Mouse (Mus musculus) testis, adult 2 months (tissue): ENCODE measurements around the gene Iqcn. TPM values are rescaled to one million over a fixed set of nuclear protein-coding genes. Genes with fewer than 3 reads are reported as not detected.

Experiments
- H3K27ac ChIP-seq: fragments of 200-500 bp; 2 replicates; pipeline ENCODE4 v1.5.1; 2012; ENCODE audit warnings: low read depth, low read length; ENCODE audit not compliant: control insufficient read depth, insufficient read depth
- H3K27me3 ChIP-seq: fragments of 200-500 bp; 2 replicates; pipeline ENCODE4 v1.6.1; 2012; ENCODE audit warnings: mild to moderate bottlenecking, low read length, moderate library complexity; ENCODE audit not compliant: control insufficient read depth, insufficient read depth
- H3K36me3 ChIP-seq: fragments of 200-500 bp; 2 replicates; pipeline ENCODE4 v1.6.1; 2012; ENCODE audit warnings: mild to moderate bottlenecking, low read length; ENCODE audit not compliant: control insufficient read depth, insufficient read depth
- H3K4me1 ChIP-seq: fragments of 200-500 bp; 2 replicates; pipeline ENCODE4 v1.6.1; 2012; ENCODE audit warnings: low read length; ENCODE audit not compliant: control insufficient read depth, insufficient read depth
- H3K4me3 ChIP-seq: fragments of 200-500 bp; 2 replicates; pipeline ENCODE4 v1.5.1; 2012; ENCODE audit warnings: low read depth, mild to moderate bottlenecking, low read length, moderate library complexity, mixed read lengths; ENCODE audit not compliant: control insufficient read depth
- CTCF ChIP-seq: fragments of 200-500 bp; IDR thresholded peaks from 2 replicates; pipeline ENCODE4 v1.5.1; 2012; ENCODE audit warnings: low read depth, mild to moderate bottlenecking, inconsistent platforms, low read length, moderate library complexity; ENCODE audit not compliant: control insufficient read depth, insufficient read depth, insufficient replicate concordance
- POLR2A ChIP-seq: fragments of 200-500 bp; IDR thresholded peaks from 2 replicates; pipeline ENCODE4 v1.6.1; 2012; ENCODE audit warnings: low read depth, mild to moderate bottlenecking, inconsistent platforms, low read length, moderate library complexity; ENCODE audit not compliant: control insufficient read depth
- polyA plus RNA-seq: library from polyadenylated mRNA; depleted of rRNA; stranded (reverse); fragments of >200 nt; gene quantifications from 2 replicates; pipeline ENCODE4 v1.2.3, GENCODE M21; 2012; rRNA removed

The Iqcn gene
- 286 and 302 TPM in 2 replicates for polyA plus RNA-seq

- peaks cover 7% of the 10 kb centered on the region for H3K4me1 ChIP-seq
- peak within 1 kb of the TSS; percentile 59 for H3K27ac ChIP-seq
- no peaks in the 10 kb centered on the region for H3K27me3 ChIP-seq
- H3K4me3 ChIP-seq = peak within 1 kb of the TSS; percentile 81
- no peak for TF ChIP-seq CTCF
- no peak; the same call in 1 of the 2 replicates for TF ChIP-seq POLR2A
- H3K36me3 ChIP-seq = no peaks in the 10 kb centered on the region
These were observed at the start of gene Iqcn for GRCm38 (mm10) chr8:70703287-70703686. TSS of gene Iqcn (plus strand) at chr8:70703457.

GRCm38 (mm10) chr8:70654121-70654520 lies 49.1 kb upstream of the Iqcn start:
- Histone ChIP-seq H3K4me3 (no peak overlapping the region), H3K36me3 (no peaks in the 10 kb centered on the region)
- no peak for TF ChIP-seq CTCF
- no peak for TF ChIP-seq POLR2A

GRCm38 (mm10) chr8:70655469-70655868 lies 47.8 kb upstream of the Iqcn start:
- no peak overlapping the region for H3K27ac ChIP-seq
- no peaks in the 10 kb centered on the region for H3K36me3 ChIP-seq
- TF ChIP-seq POLR2A (no peak), CTCF (no peak)
- no peak overlapping the region for H3K4me3 ChIP-seq
- H3K27me3 ChIP-seq = no peaks in the 10 kb centered on the region
- H3K4me1 ChIP-seq = peaks cover 10% of the 10 kb centered on the region

More at GRCm38 (mm10) chr8:70654121-70654520, 49.1 kb upstream of the Iqcn start:
- Histone ChIP-seq H3K4me1 (peaks cover 4% of the 10 kb centered on the region), H3K27ac (no peak overlapping the region), H3K27me3 (no peaks in the 10 kb centered on the region)

GRCm38 (mm10) chr8:70656193-70656790 lies 47.0 kb upstream of the Iqcn start:
- Histone ChIP-seq H3K27me3 (no peaks in the 10 kb centered on the region), H3K36me3 (no peaks in the 10 kb centered on the region), H3K27ac (no peak overlapping the region), H3K4me1 (peaks cover 10% of the 10 kb centered on the region), H3K4me3 (no peak overlapping the region)
- TF ChIP-seq POLR2A = no peak
- TF ChIP-seq CTCF = no peak

GRCm38 (mm10) chr8:70657214-70657613 lies 46.0 kb upstream of the Iqcn start:
- Histone ChIP-seq H3K4me1 (peaks cover 10% of the 10 kb centered on the region), H3K4me3 (no peak overlapping the region), H3K27me3 (no peaks in the 10 kb centered on the region), H3K27ac (no peak overlapping the region), H3K36me3 (no peaks in the 10 kb centered on the region)
- no peak for TF ChIP-seq POLR2A
- TF ChIP-seq CTCF = no peak

GRCm38 (mm10) chr8:70657739-70658138 lies 45.5 kb upstream of the Iqcn start:
- Histone ChIP-seq H3K27ac (no peak overlapping the region), H3K4me1 (peaks cover 10% of the 10 kb centered on the region)

GRCm38 (mm10) chr8:70658897-70659603 lies 44.2 kb upstream of the Iqcn start:
- TF ChIP-seq CTCF (0 out of 2 replicates have a peak, but pooled peaks have one; percentile 1), POLR2A (no peak)
- Histone ChIP-seq H3K27me3 (no peaks in the 10 kb centered on the region), H3K4me3 (peak overlapping the region; percentile 91), H3K4me1 (peaks cover 10% of the 10 kb centered on the region), H3K27ac (0 out of 2 replicates have a peak overlapping the region, but pooled peaks have one; percentile 0), H3K36me3 (no peaks in the 10 kb centered on the region)

More at GRCm38 (mm10) chr8:70657739-70658138, 45.5 kb upstream of the Iqcn start:
- Histone ChIP-seq H3K4me3 (no peak overlapping the region), H3K27me3 (no peaks in the 10 kb centered on the region), H3K36me3 (no peaks in the 10 kb centered on the region)
- no peak for TF ChIP-seq POLR2A
- no peak for TF ChIP-seq CTCF
